Mouse (Mus musculus) liver, embryonic 15.5 days (tissue): ENCODE measurements around the gene Styx. TPM values are rescaled to one million over a fixed set of nuclear protein-coding genes. Genes with fewer than 3 reads are reported as not detected.
"Not testable (repeated sequence)": the region's sequence is repeated elsewhere in the genome, so short reads cannot be mapped to it uniquely, and the experiment has no call there.

Experiments used
- ATAC-seq: fragments of 200-750 bp; cut with Nextera tagmentation; 2 replicates; pipeline ENCODE4 v1.8.0; 2017; ENCODE audit warnings: moderate number of reproducible peaks, mild to moderate bottlenecking, moderate library complexity; ENCODE audit not compliant: insufficient read depth
- H3K27ac ChIP-seq: fragments of 300-500 bp; sonication (generic); replicated peaks from 2 replicates; pipeline ENCODE4 v1.5.1; 2015; ENCODE audit warnings: mild to moderate bottlenecking, inconsistent platforms
- H3K27me3 ChIP-seq: fragments of 300-500 bp; sonication (generic); 2 replicates; pipeline ENCODE4 v1.6.1; 2015; ENCODE audit warnings: mild to moderate bottlenecking, inconsistent platforms
- H3K36me3 ChIP-seq: fragments of 300-500 bp; sonication (generic); replicated peaks from 2 replicates; pipeline ENCODE4 v1.6.1; 2015; ENCODE audit warnings: moderate library complexity, mild to moderate bottlenecking, inconsistent platforms
- H3K4me1 ChIP-seq: fragments of 300-500 bp; sonication (generic); replicated peaks from 2 replicates; pipeline ENCODE4 v1.6.1; 2015; ENCODE audit warnings: inconsistent platforms
- H3K4me2 ChIP-seq: fragments of 300-500 bp; sonication (generic); 2 replicates; pipeline ENCODE4 v1.6.1; 2015; ENCODE audit warnings: moderate library complexity, mild to moderate bottlenecking, inconsistent platforms
- H3K4me3 ChIP-seq: fragments of 300-500 bp; sonication (generic); replicated peaks from 2 replicates; pipeline ENCODE4 v1.5.1; 2015; ENCODE audit warnings: mild to moderate bottlenecking, inconsistent platforms
- H3K9ac ChIP-seq: fragments of 300-500 bp; sonication (generic); 2 replicates; pipeline ENCODE4 v1.6.1; 2015; ENCODE audit warnings: moderate library complexity, mild to moderate bottlenecking, inconsistent platforms
- H3K9me3 ChIP-seq: fragments of 300-500 bp; sonication (generic); replicated peaks from 2 replicates; pipeline ENCODE4 v1.6.1; 2016; ENCODE audit warnings: inconsistent platforms
- WGBS: fragments of 180-500 bp; shearing (Covaris S2); methylation state at CpG from one replicate; pipeline ENCODE4 v1.1.7; 2015; ENCODE audit warnings: mixed read lengths; ENCODE audit not compliant: insufficient replicate concordance; 5-methylcytosine and 5-hydroxymethylcytosine counted together
- microRNA-seq: library from miRNA; unstranded; fragments of <30 nt; microRNA quantifications from one replicate; pipeline ENCODE4, GENCODE M21; 2016
- polyA plus RNA-seq: library from polyadenylated mRNA; unstranded; fragments of >200 nt; fragmentation: Nextera tagmentation; extraction: Ambion mirVana; gene quantifications from 2 replicates; pipeline ENCODE4 v1.2.1, GENCODE M21; 2015

Styx gene
- polyA plus RNA-seq, 1 experiment from 2014 or later, result 16.2 TPM

GRCm38 (mm10) chr14:45466371-45466770 lies 115.5 kb downstream of the Styx start:
- H3K4me2 ChIP-seq, H3K9me3 ChIP-seq, H3K4me3 ChIP-seq, ATAC-seq, H3K9ac ChIP-seq, H3K27ac ChIP-seq, H3K4me1 ChIP-seq, H3K27me3 ChIP-seq: not testable (repeated sequence)
- peaks cover 21% of the 10 kb centered on the region for H3K36me3 ChIP-seq
- WGBS, result 71% methylated on average over 8 of the region's 8 CpGs

DNA sequence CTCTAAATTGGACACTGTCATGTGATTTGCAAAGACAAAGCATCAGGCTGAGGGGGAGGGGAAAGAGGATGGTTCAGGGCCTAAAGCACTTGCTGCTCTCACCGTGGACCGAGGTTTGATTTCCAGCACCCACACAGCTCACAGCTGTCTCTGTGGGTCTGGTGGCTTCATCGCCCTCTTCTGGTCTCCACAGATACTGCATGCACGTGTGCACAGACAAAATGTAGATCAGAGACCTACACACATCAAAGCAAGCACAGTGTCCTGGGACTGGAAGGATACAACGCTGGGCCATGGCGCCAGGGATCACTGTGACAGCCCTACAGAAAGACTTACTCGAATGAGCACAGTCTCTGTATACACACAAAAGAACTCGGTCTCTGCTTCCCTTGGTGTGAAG lies 118.6 kb downstream of the Styx start:
- ATAC-seq, result no peak
- Histone ChIP-seq H3K27ac (no peak overlapping the region), H3K4me3 (no peak overlapping the region), H3K27me3 (no peaks in the 10 kb centered on the region), H3K4me1 (no peaks in the 10 kb centered on the region), H3K9me3 (no peaks in the 10 kb centered on the region), H3K36me3 (peaks cover 21% of the 10 kb centered on the region), H3K9ac (no peak overlapping the region), H3K4me2 (no peak overlapping the region)
- 74% methylated on average over 8 of the region's 8 CpGs for WGBS

Small RNA genes within 50 kb of the gene (microRNA-seq; reads per million reads assigned to microRNA genes)
- gene Gm25353, result not detected

Other genes starting within 250 kb of the Styx start
- gene Gpr137c, start 131.4 kb upstream of the Styx start, polyA plus RNA-seq, result 0.24 and 0.37 TPM in 2 replicates
- 2.2 and 2.3 TPM in 2 replicates for gene Txndc16, start 130.8 kb upstream of the Styx start, polyA plus RNA-seq
- gene Ero1l, start 32.3 kb upstream of the Styx start, polyA plus RNA-seq, result 30.3 and 37.5 TPM in 2 replicates
- gene Psmc6, start 21.3 kb upstream of the Styx start, polyA plus RNA-seq, result 69.2 and 84.9 TPM in 2 replicates
- 25.2 and 30.2 TPM in 2 replicates for gene Gnpnat1, start 53.8 kb downstream of the Styx start, polyA plus RNA-seq
- 31.1 and 32.9 TPM in 2 replicates for gene Fermt2, start 179.0 kb downstream of the Styx start, polyA plus RNA-seq